Mouse (Mus musculus): ENCODE data around the gene Tmem63a.

DNA sequence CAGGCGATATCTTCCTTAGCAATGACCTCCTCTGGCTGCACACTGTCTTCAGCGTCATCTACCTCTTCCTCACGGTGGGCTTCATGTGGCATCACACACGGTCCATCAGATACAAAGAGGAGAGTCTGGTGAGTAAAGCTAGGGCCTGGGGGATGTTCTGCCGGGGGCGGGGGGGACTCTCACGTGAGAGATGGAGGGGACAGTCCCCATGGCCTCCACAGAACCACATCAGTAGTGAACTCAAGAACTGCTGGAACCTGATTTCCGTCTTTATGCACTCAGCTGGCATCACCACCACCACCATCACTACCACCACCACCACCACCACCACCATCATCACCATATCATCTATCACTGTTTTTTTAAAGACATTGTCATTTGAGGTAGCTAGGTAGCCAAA is 14.3 kb downstream of the Tmem63a start:
- no peak for TF ChIP-seq E2F4 (IDR thresholded peaks at IDR 0.05; ENCODE audit: insufficient read depth)
- no peak for TF ChIP-seq POLR2A (IDR thresholded peaks at IDR 0.05; ENCODE audit: insufficient read length, low read depth)
- no peak for TF ChIP-seq MAX (IDR thresholded peaks at IDR 0.05; ENCODE audit: low read depth)
- no peak for TF ChIP-seq MYOG (IDR thresholded peaks at IDR 0.05; ENCODE audit: control insufficient read depth in 1 of 3, insufficient read depth in 1 of 3, insufficient read length in 2 of 3, low read depth in 2 of 3)
- no peak for TF ChIP-seq TCF12 (IDR thresholded peaks at IDR 0.05; ENCODE audit: insufficient read depth, poor library complexity, severe bottlenecking)

Measured in myocyte (in vitro differentiated cells).